Comparison of ENCODE assay signal across 20 mouse cellular contexts in genomic region chr4:114642469-114642868, GRCm38 (mm10).
DNase-seq lines count a peak whose midpoint lies in the region; ATAC-seq lines count a peak whose summit lies in the region.
"Had no signal": no experiment of that assay in that cellular context is flagged by ENCODE, and none has a peak within 500 bp of the region (broad histone marks: within the 10 kb centered on the region; RNA-seq: fewer than 3 reads in every experiment).

No protein-coding gene starts in this region.

- no peaks in the 10 kb centered on the region for H3K9me3 ChIP-seq in midbrain, embryonic 11.5 days (ENCODE audit: control insufficient read depth, low read length)
- H3K9me3 ChIP-seq in midbrain, embryonic 10.5 days (replicated peaks), result no peaks in the 10 kb centered on the region
- H3K9me3 ChIP-seq: G1E had no signal

- no peak overlapping the region for H3K27ac ChIP-seq in midbrain, embryonic 11.5 days (ENCODE audit: low read depth, low read length)
- no peak overlapping the region for H3K27ac ChIP-seq in midbrain, embryonic 10.5 days (replicated peaks)

- H3K36me3 ChIP-seq in midbrain, embryonic 11.5 days (ENCODE audit: control insufficient read depth, insufficient read depth, low read length), result no peaks in the 10 kb centered on the region
- no peaks in the 10 kb centered on the region for H3K36me3 ChIP-seq in midbrain, embryonic 10.5 days
- H3K36me3 ChIP-seq: G1E had no signal

- H3K4me1 ChIP-seq in midbrain, embryonic 11.5 days (ENCODE audit: control insufficient read depth, insufficient read depth, low read length), result no peaks in the 10 kb centered on the region
- peaks cover 2% of the 10 kb centered on the region for H3K4me1 ChIP-seq in midbrain, embryonic 10.5 days

- no peak overlapping the region for H3K4me3 ChIP-seq in midbrain, embryonic 11.5 days (ENCODE audit: low read depth, low read length)
- no peak overlapping the region for H3K4me3 ChIP-seq in midbrain, embryonic 10.5 days

- peak; percentile 67; the same call in 1 of the 2 replicates for ATAC-seq in frontal cortex, adult (ENCODE audit: low TSS enrichment)
- no peak for ATAC-seq in midbrain, embryonic 11.5 days (ENCODE audit: low FRiP score)
- ATAC-seq: activated CD4-positive, CD25-positive, alpha-beta regulatory T cell, adult 4 months; CD4-positive, CD25-positive, alpha-beta regulatory T cell, adult 4 months; Patski had no signal

- intact Hi-C loops in heart, postnatal 14 days (cut with DNase I), result no loop called here

- WGBS in midbrain, embryonic 11.5 days, result 96% methylated on average over 4 of the region's 4 CpGs
- WGBS in midbrain, embryonic 10.5 days, result 93% methylated on average over 4 of the region's 4 CpGs

- no peak for DNase-seq in frontal cortex, postnatal 36 days (ENCODE audit: low spot score in 2 of 2)
- peak; percentile 81 for DNase-seq in heart, adult 11 months
- DNase-seq in heart, postnatal 14 days, result no peak
- peak; percentile 26 for DNase-seq in midbrain, embryonic 11.5 days (ENCODE audit: low spot score, missing footprints)
- DNase-seq in midbrain, embryonic 10.5 days (ENCODE audit: low spot score), result no peak
- DNase-seq: adrenal gland, adult 2 months; adrenal gland, adult 8-10 months; adrenal gland, postnatal 10 days; adrenal gland, postnatal 14 days; adrenal gland, postnatal 25 days; adrenal gland, postnatal 36 days; B cell, adult 2 months; cerebellum, adult 11 months; cerebellum, adult 11-12 months; cerebellum, adult 18-20 months had no signal

- H3K4me2 ChIP-seq in midbrain, embryonic 11.5 days, result no peak overlapping the region

- H3K27me3 ChIP-seq in midbrain, embryonic 11.5 days (ENCODE audit: control insufficient read depth, insufficient read depth, low read length), result no peaks in the 10 kb centered on the region
- peaks cover 8% of the 10 kb centered on the region for H3K27me3 ChIP-seq in midbrain, embryonic 10.5 days (ENCODE audit: low read depth, poor library complexity, severe bottlenecking)

- no peak overlapping the region for H3K9ac ChIP-seq in midbrain, embryonic 11.5 days (ENCODE audit: low read length)

Comparison
In these comparisons a context has a peak if more than half of its experiments do, and no peak if none do; other contexts are left out.
1. DNase-seq: peak in heart, adult 11 months (single experiment) and midbrain, embryonic 11.5 days (single experiment); none in frontal cortex, postnatal 36 days (0 of 2), heart, postnatal 14 days (0 of 2) and midbrain, embryonic 10.5 days (single experiment).